Mouse (Mus musculus): ENCODE results near the gene Rbms2. TPM values are rescaled to one million over a fixed set of nuclear protein-coding genes. Genes with fewer than 3 reads are reported as not detected.
A peak's percentile ranks its signal among the peaks of the same experiment; 100 is the strongest.
"Not testable (repeated sequence)": the region's sequence is repeated elsewhere in the genome, so short reads cannot be mapped to it uniquely, and the experiment has no call there.

Gene Rbms2
- polyA plus RNA-seq, 1 experiment = 97.3 TPM

GRCm38 (mm10) chr10:128177316-128177715 lies 2.8 kb downstream of the Rbms2 start:
- TF ChIP-seq TCF12 (IDR thresholded peaks at IDR 0.05; ENCODE audit: insufficient read depth, poor library complexity, severe bottlenecking) (no peak), SRF (IDR thresholded peaks at IDR 0.05; ENCODE audit: control insufficient read depth, insufficient read length, low read depth) (no peak), MAX (IDR thresholded peaks at IDR 0.05; ENCODE audit: low read depth) (no peak), TCF3 (IDR thresholded peaks at IDR 0.05; ENCODE audit: insufficient read length, low read depth) (no peak), MYOG (IDR thresholded peaks at IDR 0.05; ENCODE audit: control insufficient read depth in 1 of 3, insufficient read depth in 1 of 3, insufficient read length in 2 of 3, low read depth in 2 of 3) (no peak), CEBPB (IDR thresholded peaks at IDR 0.05; ENCODE audit: insufficient read depth, poor library complexity, severe bottlenecking) (no peak), USF1 (IDR thresholded peaks at IDR 0.05; ENCODE audit: low read depth) (no peak), POLR2AphosphoS2 (IDR thresholded peaks at IDR 0.05; ENCODE audit: insufficient read length, low read depth) (no peak)
- peak overlapping the region; percentile 60 for H3K4me2 ChIP-seq (ENCODE audit: low read depth)
- no peaks in the 10 kb centered on the region for H3K27me3 ChIP-seq (ENCODE audit: control insufficient read depth, insufficient read depth, insufficient read length)
- peak overlapping the region; percentile 46 for H3K4me3 ChIP-seq
- no peaks in the 10 kb centered on the region for H3K36me3 ChIP-seq (ENCODE audit: control insufficient read depth, insufficient read depth)
- peaks cover 35% of the 10 kb centered on the region for H3K79me2 ChIP-seq (ENCODE audit: control insufficient read depth, insufficient read depth)
- no peak overlapping the region for H3ac ChIP-seq (ENCODE audit: control insufficient read depth, insufficient read length)

DNA sequence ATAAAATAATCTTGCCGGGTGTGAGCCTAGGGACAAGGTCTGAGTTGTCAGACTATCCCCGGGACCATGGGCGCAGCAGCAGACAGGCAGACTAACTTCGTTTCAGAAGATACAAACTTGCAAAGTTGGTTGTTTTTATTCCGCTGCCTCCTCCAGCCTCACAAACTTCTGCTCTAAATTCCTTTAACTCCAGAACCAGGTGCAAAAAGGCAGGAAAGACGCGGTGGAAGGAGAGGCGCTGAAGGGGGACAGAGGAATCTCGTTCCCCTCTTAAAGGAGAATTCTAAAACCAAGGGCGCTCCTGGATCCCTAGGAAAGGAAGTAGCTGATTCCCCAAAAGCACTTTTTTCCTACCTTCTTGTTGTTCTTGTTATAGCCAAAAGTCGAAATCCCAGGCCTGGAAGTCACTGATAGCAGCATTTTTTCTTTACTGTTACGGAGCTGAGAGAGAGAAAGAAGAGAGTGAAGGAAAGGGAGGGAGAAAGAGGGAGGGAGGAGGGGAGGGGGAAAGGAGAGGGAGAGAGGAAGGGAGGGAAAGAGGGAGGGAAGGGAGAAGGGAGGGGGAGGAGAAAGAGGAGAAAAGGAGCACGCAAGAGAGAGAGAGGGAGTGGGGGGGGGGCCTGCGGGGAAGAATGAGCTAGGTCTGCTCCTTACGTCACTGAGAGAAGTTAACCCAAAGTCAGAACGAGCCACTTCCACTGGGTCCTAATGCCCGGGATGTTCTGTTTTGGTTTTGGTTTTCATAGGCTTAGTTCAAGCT lies 3.9 kb downstream of the Rbms2 start:
- TF ChIP-seq MAX (IDR thresholded peaks at IDR 0.05; ENCODE audit: low read depth) (no peak), USF1 (IDR thresholded peaks at IDR 0.05; ENCODE audit: low read depth) (no peak), MYOG (IDR thresholded peaks at IDR 0.05; ENCODE audit: control insufficient read depth in 1 of 3, insufficient read depth in 1 of 3, insufficient read length in 2 of 3, low read depth in 2 of 3) (no peak), MYOD1 (IDR thresholded peaks at IDR 0.05; ENCODE audit: control insufficient read depth in 1 of 3, insufficient read length in 2 of 3, low read depth in 2 of 3) (no peak), CEBPB (IDR thresholded peaks at IDR 0.05; ENCODE audit: insufficient read depth, poor library complexity, severe bottlenecking) (no peak), POLR2AphosphoS2 (IDR thresholded peaks at IDR 0.05; ENCODE audit: insufficient read length, low read depth) (no peak), SRF (IDR thresholded peaks at IDR 0.05; ENCODE audit: control insufficient read depth, insufficient read length, low read depth) (no peak), POLR2A (IDR thresholded peaks at IDR 0.05; ENCODE audit: insufficient read length, low read depth) (no peak), E2F4 (IDR thresholded peaks at IDR 0.05; ENCODE audit: insufficient read depth) (no peak), TCF3 (IDR thresholded peaks at IDR 0.05; ENCODE audit: insufficient read length, low read depth) (no peak), TCF12 (IDR thresholded peaks at IDR 0.05; ENCODE audit: insufficient read depth, poor library complexity, severe bottlenecking) (no peak), REST (IDR thresholded peaks at IDR 0.05; ENCODE audit: insufficient read depth, insufficient read length) (no peak)
- Histone ChIP-seq H3K79me2 (ENCODE audit: control insufficient read depth, insufficient read depth) (peaks cover 46% of the 10 kb centered on the region), H3K4me2 (ENCODE audit: low read depth) (peak overlapping the region; percentile 90), H3K36me3 (ENCODE audit: control insufficient read depth, insufficient read depth) (no peaks in the 10 kb centered on the region), H3K27me3 (ENCODE audit: control insufficient read depth, insufficient read depth, insufficient read length) (no peaks in the 10 kb centered on the region), H3ac (ENCODE audit: control insufficient read depth, insufficient read length) (no peak overlapping the region), H3K4me3 (peak overlapping the region; percentile 46)

DNA sequence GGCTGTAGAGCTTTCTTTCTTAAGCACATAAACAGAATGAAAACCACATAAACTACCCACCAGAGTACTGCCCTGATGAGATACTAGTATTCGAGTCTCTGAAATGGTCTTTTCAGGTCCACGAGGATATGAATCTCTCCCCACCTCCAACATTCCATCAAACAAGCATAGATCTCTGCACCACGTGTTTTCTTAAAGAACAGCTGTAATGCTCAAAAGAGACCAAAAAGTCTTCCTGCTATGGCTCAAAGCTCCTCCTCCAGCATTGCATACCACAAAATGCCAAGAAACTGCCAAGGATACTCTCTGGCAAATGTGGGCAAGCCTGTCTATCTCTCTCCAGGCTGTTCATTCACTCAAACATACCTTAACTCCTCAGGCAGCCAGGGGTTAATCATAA lies 4.8 kb downstream of the Rbms2 start:
- TF ChIP-seq E2F4 (IDR thresholded peaks at IDR 0.05; ENCODE audit: insufficient read depth) = no peak
- TF ChIP-seq TCF12 (IDR thresholded peaks at IDR 0.05; ENCODE audit: insufficient read depth, poor library complexity, severe bottlenecking) = no peak
- TF ChIP-seq USF1 (IDR thresholded peaks at IDR 0.05; ENCODE audit: low read depth) = peak; percentile 72
- Histone ChIP-seq H3ac (ENCODE audit: control insufficient read depth, insufficient read length) (no peak overlapping the region), H3K36me3 (ENCODE audit: control insufficient read depth, insufficient read depth) (no peaks in the 10 kb centered on the region), H3K79me2 (ENCODE audit: control insufficient read depth, insufficient read depth) (peaks cover 55% of the 10 kb centered on the region), H3K4me2 (ENCODE audit: low read depth) (peak overlapping the region; percentile 90), H3K4me3 (peak overlapping the region; percentile 46), H3K27me3 (ENCODE audit: control insufficient read depth, insufficient read depth, insufficient read length) (no peaks in the 10 kb centered on the region)

DNA sequence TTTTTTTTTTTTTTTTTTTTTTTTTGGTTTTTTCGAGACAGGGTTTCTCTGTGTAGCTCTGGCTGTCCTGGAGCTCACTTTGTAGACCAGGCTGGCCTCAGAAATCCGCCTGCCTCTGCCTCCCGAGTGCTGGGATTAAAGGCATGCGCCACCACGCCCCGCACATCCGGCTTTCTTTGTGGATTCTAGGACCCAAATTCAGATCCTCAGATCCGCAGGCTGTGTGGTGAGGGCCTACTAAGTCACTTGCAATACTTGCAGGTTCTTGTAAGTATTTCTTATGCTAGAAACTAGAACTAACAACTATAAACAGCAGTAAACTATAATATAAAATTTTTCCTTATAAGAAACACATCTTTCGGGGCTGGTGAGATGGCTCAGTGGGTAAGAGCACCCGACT lies 8.7 kb downstream of the Rbms2 start:
- H3K36me3 ChIP-seq (ENCODE audit: control insufficient read depth, insufficient read depth); H3K4me3 ChIP-seq; H3ac ChIP-seq (ENCODE audit: control insufficient read depth, insufficient read length); H3K27me3 ChIP-seq (ENCODE audit: control insufficient read depth, insufficient read depth, insufficient read length); H3K4me2 ChIP-seq (ENCODE audit: low read depth): not testable (repeated sequence)
- H3K79me2 ChIP-seq (ENCODE audit: control insufficient read depth, insufficient read depth) = peaks cover 85% of the 10 kb centered on the region

GRCm38 (mm10) chr10:128167091-128167490 lies 13.0 kb downstream of the Rbms2 start:
- Histone ChIP-seq H3K4me2 (ENCODE audit: low read depth) (no peak overlapping the region), H3K79me2 (ENCODE audit: control insufficient read depth, insufficient read depth) (peaks cover 77% of the 10 kb centered on the region), H3K4me3 (no peak overlapping the region), H3ac (ENCODE audit: control insufficient read depth, insufficient read length) (no peak overlapping the region), H3K36me3 (ENCODE audit: control insufficient read depth, insufficient read depth) (no peaks in the 10 kb centered on the region), H3K27me3 (ENCODE audit: control insufficient read depth, insufficient read depth, insufficient read length) (no peaks in the 10 kb centered on the region)
- TF ChIP-seq MYOD1 (IDR thresholded peaks at IDR 0.05; ENCODE audit: control insufficient read depth in 1 of 3, insufficient read length in 2 of 3, low read depth in 2 of 3) (no peak), TCF3 (IDR thresholded peaks at IDR 0.05; ENCODE audit: insufficient read length, low read depth) (no peak), E2F4 (IDR thresholded peaks at IDR 0.05; ENCODE audit: insufficient read depth) (no peak), TCF12 (IDR thresholded peaks at IDR 0.05; ENCODE audit: insufficient read depth, poor library complexity, severe bottlenecking) (no peak)

- H3K4me2 ChIP-seq (ENCODE audit: low read depth); H3ac ChIP-seq (ENCODE audit: control insufficient read depth, insufficient read length); H3K4me3 ChIP-seq; H3K36me3 ChIP-seq (ENCODE audit: control insufficient read depth, insufficient read depth); H3K27me3 ChIP-seq (ENCODE audit: control insufficient read depth, insufficient read depth, insufficient read length): not testable (repeated sequence)
- H3K79me2 ChIP-seq (ENCODE audit: control insufficient read depth, insufficient read depth) = peaks cover 74% of the 10 kb centered on the region
These were observed 14.4 kb downstream of the Rbms2 start for GRCm38 (mm10) chr10:128165726-128166125.
